Mouse (Mus musculus): ENCODE measurements around the gene Sft2d2.

Gene Sft2d2

GRCm38 (mm10) chr1:165191611-165192010, 2.6 kb downstream of the Sft2d2 start:
- no peak for DNase-seq (ENCODE audit: extremely low read depth, low read depth, low spot score)

DNA sequence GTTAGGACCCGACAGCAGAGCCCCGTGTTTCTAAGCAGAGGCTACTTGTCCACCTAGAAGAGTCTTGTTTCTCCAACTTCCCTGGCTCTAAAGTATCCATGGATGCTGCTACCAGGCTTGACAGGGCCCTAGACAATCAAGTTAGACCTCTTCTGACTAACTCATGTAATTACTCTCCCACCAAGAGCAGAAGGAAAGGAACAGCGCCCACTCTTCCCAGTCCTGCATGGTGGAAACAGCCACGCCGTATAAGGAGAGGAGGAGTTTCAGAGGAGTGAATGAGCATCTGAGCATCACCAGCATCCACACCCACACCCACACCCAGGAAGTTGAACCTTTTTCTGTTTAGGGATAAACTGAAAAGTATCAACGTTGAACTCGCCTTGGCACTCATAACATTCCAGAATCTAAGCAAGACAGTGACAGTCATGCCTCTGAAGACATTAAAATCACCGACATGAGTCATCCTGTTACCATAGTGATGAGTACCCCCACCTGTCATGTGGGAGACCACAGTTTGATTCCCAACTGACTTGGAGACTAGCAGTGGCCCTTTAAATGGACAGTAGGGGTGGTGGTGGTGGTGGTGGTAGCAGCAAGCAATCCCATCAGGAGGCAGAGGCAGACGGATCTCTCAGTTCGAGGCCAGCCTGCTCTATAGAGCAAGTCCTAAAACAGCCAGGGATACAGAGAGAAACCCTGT, 3.5 kb downstream of the Sft2d2 start:
- no peak for DNase-seq (ENCODE audit: extremely low read depth, low read depth, low spot score)

GRCm38 (mm10) chr1:165190068-165190467, 4.2 kb downstream of the Sft2d2 start:
- no peak for DNase-seq (ENCODE audit: extremely low read depth, low read depth, low spot score)

DNA sequence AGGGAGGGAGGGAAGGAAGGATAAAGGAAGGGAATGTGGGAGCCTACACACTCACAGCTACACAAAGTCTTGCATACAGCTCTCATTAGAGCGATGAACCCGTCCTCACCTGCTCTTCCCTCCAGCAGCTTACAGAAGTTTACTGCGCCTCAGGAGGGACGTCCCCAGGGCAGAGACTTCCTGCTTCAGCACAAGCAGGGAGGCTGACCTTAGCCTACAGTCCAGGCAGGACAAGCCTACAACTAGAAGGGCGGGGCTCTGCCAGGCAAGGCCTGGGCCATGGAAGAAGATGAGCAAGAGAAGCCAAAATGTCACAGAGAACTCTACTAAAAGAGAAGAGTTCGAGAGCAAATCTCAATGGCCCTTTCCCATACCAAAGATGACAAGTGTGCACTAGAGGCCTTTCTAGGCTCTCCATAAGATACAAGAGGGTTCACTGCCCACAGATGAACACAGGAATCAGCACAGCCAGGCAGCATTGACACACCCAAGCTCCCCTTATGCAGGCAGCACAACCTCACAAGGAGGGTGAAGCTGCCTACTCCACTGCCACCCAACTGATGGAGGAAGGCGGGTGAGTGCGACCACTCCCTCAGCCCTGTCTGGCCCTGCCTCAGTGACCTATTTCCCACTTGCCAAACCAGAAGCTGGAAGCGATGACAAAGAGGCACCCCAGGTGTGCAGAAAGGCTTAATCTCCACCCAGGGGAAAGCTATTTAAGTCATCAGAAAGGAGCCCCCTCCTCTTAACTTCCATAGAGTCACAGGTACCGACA, 5.2 kb downstream of the Sft2d2 start:
- no peak for DNase-seq (ENCODE audit: extremely low read depth, low read depth, low spot score)

GRCm38 (mm10) chr1:165187357-165187756, 6.9 kb downstream of the Sft2d2 start:
- no peak for DNase-seq (ENCODE audit: extremely low read depth, low read depth, low spot score)

GRCm38 (mm10) chr1:165186491-165186890, 7.7 kb downstream of the Sft2d2 start:
- DNase-seq (ENCODE audit: extremely low read depth, low read depth, low spot score): no peak

DNA sequence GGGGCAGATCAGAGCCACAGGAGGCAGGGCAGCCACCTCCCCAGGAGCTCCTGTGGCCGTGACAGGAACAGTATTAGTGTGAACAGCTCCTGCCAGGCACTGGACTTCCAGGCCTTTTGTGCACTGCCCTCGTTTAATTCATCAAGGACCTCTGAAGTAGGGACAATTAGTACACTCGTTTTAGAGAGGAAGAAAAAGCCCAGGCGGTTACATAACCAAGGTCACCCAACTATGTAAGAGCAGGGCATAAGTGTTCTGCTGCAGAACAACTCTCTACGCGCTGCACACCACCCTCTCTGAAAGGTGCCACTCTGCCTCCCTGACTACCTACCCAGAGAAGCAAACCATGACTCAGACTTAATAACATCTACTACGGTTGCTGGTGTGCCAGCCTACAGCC, 9.1 kb downstream of the Sft2d2 start:
- no peak for DNase-seq (ENCODE audit: extremely low read depth, low read depth, low spot score)

GRCm38 (mm10) chr1:165184178-165184577, 10.1 kb downstream of the Sft2d2 start:
- no peak for DNase-seq (ENCODE audit: extremely low read depth, low read depth, low spot score)

DNA sequence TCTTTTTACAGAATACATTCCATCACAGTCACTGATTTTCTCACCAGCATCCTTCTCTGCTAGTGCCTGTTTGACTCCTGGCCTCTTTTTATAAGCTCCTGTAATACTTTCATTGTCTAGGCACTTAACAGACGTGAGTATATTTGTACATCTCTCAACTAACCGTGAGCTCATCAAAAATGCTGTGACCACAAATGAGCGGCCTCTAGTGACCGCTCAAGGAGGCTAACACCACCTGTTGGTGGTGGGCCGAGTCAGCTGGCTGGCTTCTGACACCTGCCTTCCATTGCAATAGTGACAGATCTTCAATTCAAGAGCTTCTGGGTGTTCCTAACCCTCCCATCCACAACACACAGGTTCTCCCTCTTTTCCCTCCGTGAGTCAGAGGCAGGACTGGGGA, 10.8 kb downstream of the Sft2d2 start:
- DNase-seq (ENCODE audit: extremely low read depth, low read depth, low spot score): no peak

- DNase-seq (ENCODE audit: extremely low read depth, low read depth, low spot score): no peak
Measured at GRCm38 (mm10) chr1:165179321-165179720, 14.9 kb downstream of the Sft2d2 start.

DNA sequence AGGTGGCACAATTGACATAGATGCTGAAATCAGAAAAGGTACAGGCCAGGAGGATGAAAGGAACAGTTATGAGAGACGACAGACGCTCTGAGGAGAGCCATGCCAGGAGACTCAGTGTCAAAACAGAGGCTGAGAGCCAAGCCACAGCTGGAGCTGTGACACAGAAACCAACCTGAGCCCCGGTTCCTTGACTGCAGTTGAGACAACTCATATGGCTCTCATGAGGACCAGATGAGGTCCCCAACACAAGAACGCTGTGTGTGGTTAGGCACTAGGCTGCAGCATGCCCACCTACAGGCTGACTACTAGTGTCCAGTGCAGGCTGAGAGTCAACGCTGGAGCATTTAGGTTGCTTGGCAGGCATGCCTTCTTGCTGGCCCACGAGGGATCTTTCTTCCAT, 16.2 kb downstream of the Sft2d2 start:
- no peak for DNase-seq (ENCODE audit: extremely low read depth, low read depth, low spot score)

DNA sequence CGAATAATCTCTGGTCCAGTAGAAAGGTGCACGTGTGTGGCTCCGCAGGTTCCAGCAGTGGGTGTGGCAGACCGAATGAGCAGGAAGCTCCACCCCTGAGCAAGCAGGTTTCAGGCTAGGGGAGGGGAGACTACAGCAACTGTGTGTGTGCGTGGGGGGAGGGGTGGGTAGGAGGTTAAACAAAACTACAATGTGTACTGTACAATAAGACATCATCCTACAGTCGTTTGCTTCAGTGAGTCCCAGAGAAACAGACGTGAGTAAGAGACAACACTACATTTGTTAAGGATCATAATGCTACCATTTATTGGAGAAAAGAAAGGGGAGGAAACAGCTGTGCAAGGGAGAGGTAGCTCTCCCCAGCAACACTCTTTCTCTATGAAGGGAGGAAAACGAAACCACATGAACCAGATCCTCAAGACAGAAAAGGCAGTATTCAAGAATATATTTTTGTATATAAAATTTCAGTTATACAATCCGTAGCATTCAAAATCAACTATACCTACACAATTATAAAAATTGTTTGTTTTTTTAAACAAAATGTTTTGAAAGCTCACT, 20.1 kb downstream of the Sft2d2 start:
- DNase-seq (ENCODE audit: extremely low read depth, low read depth, low spot score): no peak

DNA sequence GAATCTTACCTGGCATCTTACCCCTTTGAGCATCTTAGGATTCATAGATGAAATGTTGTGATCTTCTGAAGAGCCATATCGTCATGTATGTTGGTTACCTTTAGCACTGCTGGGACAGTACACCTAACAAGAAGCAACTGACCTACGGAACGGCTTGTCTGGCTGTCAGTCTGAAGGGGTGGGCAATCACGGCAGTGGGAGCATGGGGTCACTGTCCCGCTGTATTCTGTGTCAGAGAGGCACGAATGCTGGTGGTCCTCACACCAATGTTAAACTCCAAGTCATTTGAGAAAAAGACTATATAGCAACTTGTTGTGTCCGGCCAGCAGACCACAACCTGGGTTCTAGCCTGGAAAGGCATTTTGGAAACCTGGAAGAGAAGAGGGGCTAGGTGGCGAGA, 23.0 kb downstream of the Sft2d2 start:
- DNase-seq (ENCODE audit: extremely low read depth, low read depth, low spot score): no peak

- no peak for DNase-seq (ENCODE audit: extremely low read depth, low read depth, low spot score)
Measured at GRCm38 (mm10) chr1:165170157-165170556, 24.1 kb downstream of the Sft2d2 start.

DNA sequence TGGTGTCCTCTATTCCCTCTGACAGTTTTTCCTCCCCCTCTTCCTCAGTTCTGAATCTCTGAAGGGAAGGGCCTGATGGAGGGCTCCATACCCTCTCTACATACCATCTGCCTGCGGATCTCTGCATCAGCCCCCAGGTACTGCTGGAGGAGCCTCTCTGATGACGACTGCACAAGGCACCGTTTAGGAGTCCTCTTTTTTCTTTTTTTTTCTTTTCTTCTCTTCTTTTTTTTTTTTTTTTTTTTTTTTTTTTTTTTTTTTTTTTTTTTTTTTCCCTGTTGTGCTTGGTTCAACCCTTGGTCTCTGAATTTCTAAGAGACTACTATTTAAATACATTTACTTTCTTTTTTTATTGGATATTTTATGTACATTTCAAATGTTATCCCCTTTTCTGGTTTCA, 24.8 kb downstream of the Sft2d2 start:
- no peak for DNase-seq (ENCODE audit: extremely low read depth, low read depth, low spot score)

DNA sequence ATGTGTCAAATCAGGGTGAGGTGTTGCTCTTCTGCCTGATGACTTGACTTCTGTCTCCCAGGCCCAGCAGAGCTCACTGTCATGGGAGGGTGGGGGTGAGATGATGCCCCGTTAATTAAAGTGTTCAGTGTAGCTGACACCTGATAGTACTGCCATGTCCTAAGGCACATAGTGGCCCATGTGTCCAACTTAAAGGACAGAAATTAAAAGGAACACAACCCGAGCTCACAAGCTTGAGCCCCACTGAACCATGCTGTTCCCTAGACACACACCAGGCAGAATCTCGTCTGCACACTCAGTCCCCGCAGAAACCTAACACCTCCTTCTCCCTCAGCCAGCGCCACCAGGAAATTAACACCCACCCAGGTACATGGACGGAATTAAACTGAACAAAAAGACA, 29.3 kb downstream of the Sft2d2 start:
- DNase-seq (ENCODE audit: extremely low read depth, low read depth, low spot score): no peak

DNA sequence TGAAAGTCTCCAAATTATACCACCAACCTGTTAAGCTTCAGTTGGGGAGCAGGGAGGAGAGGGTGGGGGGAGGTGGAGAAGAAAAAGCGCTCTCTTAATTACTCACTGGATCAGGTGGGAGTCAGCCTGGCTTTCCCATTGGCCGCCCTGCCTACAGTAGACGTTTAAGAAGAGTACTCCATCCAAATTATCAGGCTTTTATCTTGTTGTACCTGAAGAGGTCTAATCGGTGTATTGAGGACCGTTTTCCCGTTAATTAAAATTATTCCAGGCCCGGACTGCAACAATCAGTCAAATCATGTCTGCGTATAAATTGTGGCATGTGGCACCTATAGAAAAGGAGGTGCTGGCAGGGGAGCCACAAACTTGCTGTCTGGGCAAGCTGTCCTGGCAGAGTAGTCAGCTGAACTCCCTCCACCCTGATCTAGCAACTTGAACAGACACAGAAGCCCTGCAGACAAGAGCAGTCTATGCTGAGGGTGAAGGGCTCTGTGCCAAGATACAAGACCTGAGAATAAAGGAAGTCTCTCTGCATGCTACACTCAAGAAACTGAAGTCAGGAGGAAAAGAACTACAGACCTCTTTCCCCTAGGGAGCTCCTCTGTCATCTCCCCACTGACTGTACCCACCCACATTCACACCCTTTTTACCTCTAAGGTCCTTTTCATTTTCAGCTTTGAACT, 33.4 kb downstream of the Sft2d2 start, which contains the start of gene Tbx19:
TSS of gene Tbx19 (minus strand) at position 51 of the 683 bp plus-strand sequence.
- no peak for DNase-seq (ENCODE audit: extremely low read depth, low read depth, low spot score)

GRCm38 (mm10) chr1:165158841-165159240, 35.4 kb downstream of the Sft2d2 start:
- no peak for DNase-seq (ENCODE audit: extremely low read depth, low read depth, low spot score)

DNA sequence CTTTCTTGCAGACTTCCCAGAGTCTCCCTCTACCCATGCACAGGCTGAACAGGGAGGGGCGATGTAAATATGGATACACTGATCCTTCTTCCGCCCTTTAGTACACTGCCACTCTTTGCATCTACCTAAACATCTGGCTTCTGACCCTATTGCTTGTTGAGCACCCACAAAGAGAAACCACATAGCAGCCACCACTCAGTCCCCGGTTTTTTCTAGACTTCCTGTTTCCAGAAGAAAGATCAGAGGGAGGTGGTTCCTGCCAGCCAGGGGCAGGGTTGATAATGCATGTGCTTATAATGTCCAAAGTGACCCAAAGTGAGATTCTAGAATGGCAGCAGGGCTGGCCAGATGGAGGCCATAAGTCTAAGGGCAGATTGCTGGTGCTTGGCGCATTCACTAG, 40.1 kb downstream of the Sft2d2 start:
- no peak for DNase-seq (ENCODE audit: extremely low read depth, low read depth, low spot score)

GRCm38 (mm10) chr1:165151216-165151615, 43.0 kb downstream of the Sft2d2 start:
- DNase-seq (ENCODE audit: extremely low read depth, low read depth, low spot score): no peak

DNA sequence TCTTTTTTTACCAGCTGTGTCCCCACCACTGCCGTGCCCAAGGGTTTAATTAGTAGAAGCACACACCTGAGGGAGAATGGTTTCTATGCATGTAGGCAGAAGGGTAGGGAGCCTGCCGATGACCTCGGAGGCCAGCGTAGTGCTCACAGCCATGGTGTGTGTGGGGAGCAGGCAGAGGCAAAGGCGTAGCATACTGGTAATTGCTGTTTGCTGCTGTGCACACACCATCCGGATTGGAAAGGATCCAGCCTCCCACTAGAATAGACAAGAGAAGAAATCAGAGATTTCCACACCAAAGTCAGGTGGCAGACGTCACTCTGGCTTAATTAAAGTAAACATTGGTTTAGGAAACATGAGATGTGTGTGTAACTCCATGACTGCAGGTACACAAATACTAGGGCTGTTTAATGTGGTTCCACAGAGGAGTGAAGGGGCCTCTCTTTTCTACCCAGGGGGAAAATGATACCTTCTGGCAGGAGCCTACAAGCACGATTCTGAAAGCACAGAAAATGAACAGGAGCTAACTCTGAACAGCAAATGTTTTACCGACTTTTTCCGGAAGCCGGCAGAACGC, 51.8 kb downstream of the Sft2d2 start:
- DNase-seq (ENCODE audit: extremely low read depth, low read depth, low spot score): no peak

Data from fat pad, adult 2 months (tissue).